Mouse (Mus musculus) brain, embryonic 18.5 days (tissue): ENCODE measurements around the gene H2al1m.
"Not testable (repeated sequence)": the region's sequence is repeated elsewhere in the genome, so short reads cannot be mapped to it uniquely, and the experiment has no call there.

Source experiments
- DNase-seq: peaks from one replicate; pipeline ENCODE4 v3.0.0-alpha.2; 2012; ENCODE audit warnings: low read depth, low spot score

Gene H2al1m

GRCm38 (mm10) chrX:9283464-9283863, at the start of gene H2al1m:
TSS of gene H2al1m (plus strand) at chrX:9283764.
- not testable (repeated sequence) for DNase-seq

GRCm38 (mm10) chrX:9240737-9241591, 42.6 kb upstream of the H2al1m start:
- DNase-seq, result no peak

- no peak for DNase-seq
These were observed 40.1 kb upstream of the H2al1m start for GRCm38 (mm10) chrX:9243381-9243864.

- no peak for DNase-seq
These were observed 38.8 kb upstream of the H2al1m start for GRCm38 (mm10) chrX:9244603-9245336.

DNA sequence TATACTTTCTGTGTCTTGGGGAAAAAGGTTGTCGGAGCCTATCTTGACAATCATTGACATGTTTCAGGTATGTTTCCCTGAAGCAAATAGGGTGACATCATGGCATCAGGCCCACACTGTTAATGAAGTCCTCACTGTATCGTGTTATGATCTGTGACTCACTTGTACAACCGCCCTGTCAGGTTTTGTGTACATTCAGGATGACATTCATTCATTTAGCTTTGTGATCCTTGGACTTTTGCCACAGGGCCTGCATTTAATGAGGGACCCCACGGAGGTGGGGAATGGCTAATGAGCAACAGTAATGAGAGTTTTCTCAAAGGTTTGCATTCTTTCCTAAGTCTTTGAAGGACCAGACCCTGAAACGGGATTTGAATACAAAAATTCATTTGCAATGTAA, 34.7 kb upstream of the H2al1m start:
- no peak for DNase-seq

- no peak for DNase-seq
These were observed 29.6 kb upstream of the H2al1m start for GRCm38 (mm10) chrX:9253990-9254389.

GRCm38 (mm10) chrX:9254901-9255300, 28.7 kb upstream of the H2al1m start:
- no peak for DNase-seq

GRCm38 (mm10) chrX:9256766-9257165, 26.8 kb upstream of the H2al1m start, which contains the start of gene Gm14862:
TSS of gene Gm14862 (minus strand) at chrX:9256899.
- DNase-seq, result no peak

DNA sequence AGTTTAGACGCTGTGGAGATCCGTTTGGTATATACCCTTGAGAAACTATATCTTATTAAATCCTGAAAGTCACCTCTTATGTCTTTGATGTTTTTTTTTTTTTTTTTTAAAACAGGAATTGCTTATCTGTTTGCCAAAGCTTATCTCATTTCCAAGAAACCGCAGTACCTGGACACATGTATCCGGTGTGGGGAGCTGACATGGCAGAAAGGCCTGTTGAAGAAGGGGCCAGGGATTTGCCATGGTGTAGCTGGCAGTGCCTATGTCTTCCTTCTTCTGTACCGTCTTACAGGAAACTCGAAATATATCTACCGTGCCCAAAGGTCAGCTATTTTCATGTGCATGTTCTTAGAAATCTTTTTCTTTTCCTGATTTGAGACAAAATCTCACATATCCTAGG, 25.7 kb upstream of the H2al1m start:
- no peak for DNase-seq

DNA sequence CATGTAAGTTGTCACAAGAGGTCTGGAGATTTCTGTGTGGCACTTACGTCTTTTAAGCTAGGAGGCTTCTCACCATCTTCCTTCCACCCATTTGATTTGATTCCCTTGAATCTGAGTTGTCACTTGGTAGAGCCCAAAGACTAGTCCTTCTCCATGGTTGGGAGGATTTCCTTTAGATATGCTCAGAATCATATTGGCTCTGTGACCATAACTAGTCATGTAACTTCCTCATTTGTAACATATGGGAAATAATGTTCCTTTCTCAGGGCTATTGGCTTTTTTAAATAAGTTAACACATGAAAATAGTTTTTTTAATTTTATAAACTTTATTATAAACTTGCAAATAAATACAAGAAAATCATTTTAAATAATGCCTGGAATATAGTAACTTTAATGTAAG, 24.3 kb upstream of the H2al1m start:
- DNase-seq, result no peak

- no peak for DNase-seq
These were observed 12.5 kb upstream of the H2al1m start for GRCm38 (mm10) chrX:9271112-9271511.

GRCm38 (mm10) chrX:9271947-9272459, 11.6 kb upstream of the H2al1m start:
- DNase-seq, result no peak

GRCm38 (mm10) chrX:9272460-9273361, 10.9 kb upstream of the H2al1m start, which contains the start of gene Xk:
TSS of gene Xk (plus strand) at chrX:9272756.
- no peak for DNase-seq

DNA sequence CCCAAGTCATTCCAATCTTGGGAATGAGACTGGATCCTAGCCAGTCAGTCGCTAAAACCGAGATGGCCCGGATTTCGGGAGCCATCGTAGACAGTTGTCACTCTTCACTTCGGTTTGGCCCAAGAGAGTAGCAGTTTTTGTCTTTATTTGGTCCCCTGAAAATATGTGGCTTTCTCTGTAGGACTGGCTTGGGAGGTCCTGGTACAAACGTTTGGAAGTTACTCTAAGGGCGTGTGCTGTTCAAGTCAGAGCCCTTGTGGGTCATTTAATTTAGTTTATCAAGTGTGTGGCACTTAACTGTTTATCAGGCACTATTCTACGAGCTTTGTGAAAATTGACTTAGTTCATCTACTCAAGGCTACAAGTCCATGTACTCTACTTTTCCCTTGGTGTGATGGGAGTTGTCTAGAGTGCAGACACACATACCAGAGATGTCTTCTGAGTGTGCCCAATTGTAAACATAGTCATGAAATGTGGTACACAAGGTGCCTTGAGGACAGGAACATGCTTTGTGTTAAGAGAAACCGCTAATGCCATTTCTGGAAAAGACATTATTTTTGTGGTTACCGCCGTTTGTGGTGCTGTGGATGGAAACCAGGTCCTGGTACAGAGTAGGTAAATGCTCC, 10.1 kb upstream of the H2al1m start:
- no peak for DNase-seq

DNA sequence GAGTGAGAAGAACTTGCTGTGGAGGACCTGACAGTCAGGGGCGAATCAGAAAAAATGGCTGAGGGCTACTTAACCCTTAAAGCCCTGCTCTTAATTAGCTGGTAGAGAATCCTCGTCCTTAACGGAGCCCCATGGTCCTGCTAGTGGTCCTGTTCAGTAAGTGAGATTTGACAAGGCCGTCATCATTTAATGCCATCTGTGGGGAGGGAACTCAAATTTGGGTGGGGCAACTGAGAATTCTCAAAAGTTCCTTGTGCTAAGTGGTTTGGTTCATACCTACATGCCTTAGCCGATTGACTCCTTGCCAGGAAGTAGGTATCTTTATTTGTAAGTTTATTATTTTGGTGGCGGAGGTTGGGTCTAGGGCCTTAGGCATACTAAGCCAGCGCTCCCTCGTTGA, 9.2 kb upstream of the H2al1m start:
- no peak for DNase-seq

DNA sequence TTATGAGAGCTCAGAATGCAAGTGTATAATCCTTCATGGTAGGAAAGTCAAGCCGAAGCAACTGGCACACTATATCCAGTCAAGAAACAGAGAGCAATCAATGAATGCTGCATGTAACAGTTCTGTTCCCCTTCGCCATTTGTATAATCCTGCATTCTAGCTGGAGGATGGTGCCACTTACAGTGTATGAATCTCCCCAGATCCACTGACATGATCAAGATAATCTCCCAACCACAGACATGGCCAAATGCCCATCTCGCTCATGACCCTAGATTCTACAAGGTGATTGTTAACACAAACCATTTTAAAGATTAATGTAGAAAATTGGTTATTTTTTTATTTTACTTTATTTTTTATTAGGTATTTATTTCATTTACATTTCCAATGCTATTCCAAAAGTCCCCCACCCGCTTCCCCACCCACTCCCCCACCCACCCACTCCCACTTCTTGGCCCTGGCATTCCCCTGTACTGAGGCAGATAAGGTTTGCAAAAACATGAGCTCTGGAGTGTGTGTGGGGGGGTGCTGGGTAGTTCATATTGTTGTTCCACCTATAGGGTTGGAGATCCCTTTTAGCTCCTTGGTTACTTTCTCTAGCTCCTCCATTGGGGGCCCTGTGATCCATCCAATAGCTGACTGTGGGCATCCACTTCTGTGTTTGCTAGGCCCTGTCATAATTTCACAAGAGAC, 9.7 kb downstream of the H2al1m start:
- not testable (repeated sequence) for DNase-seq

DNA sequence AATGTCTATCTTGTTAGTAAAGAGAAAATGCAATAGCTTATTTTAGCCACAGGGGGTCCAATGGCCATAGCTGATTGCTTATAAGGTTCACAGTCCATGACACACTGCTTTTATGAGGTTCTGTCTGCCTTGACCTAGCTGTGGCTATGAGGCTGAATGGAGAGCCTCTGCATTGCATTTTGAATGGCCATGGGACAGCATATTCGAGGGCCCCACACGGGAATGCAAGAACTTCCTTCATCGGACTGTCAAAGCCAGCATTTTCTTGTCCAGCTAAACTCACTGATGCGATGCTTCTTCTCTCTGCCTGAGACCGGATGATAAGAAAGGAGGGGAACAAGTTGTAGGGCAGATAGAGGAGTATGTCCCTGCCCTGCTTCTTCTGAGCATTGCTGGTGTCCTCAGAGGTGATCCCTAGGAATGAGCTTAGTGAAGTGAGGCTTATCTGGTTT, 14.9 kb downstream of the H2al1m start:
- no peak for DNase-seq

DNA sequence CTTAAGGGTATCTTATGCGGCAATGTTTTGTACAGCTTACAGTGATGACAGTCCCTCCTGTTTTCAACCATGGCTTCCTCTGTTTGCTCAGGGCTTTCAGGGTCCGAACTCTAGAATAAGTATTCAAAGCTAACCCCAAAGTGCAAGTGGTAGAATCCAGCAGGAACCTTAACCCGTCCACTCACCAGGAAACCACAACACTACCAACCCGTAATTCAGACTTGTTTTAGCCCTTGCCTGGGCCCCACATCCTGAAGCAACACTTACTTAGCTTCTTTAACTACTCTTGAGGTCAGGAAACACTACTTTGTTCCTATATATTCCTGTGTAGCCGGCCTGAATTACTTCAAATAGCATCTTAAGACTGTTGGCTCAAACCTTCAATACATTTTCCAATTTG, 19.2 kb downstream of the H2al1m start:
- DNase-seq, result no peak

- DNase-seq, result no peak
These were observed 19.9 kb downstream of the H2al1m start for GRCm38 (mm10) chrX:9303455-9303854.

- DNase-seq, result not testable (repeated sequence)
These were observed 32.9 kb downstream of the H2al1m start for GRCm38 (mm10) chrX:9316457-9316856.
